Mouse (Mus musculus): ENCODE measurements at regions not wholly inside any gene's neighbourhood (a gene's known extent, or its start where the extent isn't known, plus 50 kb on each side); places are given as distances from the start of the nearest gene placed in this dataset.

DNA sequence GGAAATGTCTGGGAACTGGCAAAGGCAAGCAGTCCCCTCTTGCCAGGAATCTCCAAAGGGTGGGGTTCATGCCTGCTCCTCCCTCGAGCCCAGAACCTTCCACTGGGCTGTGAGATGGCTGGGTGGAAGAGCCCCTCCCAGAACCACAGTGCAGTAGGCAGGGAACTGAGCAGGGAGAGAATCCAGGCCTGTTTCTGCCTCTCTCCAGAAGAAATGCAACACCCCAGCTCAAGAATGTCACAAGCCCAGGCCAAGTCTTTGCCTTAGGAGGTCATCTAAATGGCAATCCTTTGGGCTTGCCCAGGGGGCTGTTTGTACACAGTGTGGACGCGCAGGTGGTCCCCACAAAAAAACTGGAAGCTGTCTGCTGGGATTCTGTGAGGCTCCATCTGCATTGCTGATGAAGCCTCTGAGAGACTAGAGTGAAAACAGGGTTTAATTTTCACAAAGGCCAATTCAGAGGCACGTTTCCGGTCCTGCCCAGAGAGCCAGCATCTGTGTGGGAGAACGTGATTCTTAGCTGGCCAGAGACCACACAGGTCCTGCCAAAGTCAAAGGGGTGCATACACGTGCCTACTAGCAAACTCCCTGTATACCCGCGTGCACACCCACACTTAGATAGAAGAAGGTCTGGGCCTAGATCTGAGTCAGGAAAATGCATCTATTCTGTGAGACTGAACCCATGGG, 129.0 kb downstream of the Hmg20a start:
- ATAC-seq, result no peak

DNA sequence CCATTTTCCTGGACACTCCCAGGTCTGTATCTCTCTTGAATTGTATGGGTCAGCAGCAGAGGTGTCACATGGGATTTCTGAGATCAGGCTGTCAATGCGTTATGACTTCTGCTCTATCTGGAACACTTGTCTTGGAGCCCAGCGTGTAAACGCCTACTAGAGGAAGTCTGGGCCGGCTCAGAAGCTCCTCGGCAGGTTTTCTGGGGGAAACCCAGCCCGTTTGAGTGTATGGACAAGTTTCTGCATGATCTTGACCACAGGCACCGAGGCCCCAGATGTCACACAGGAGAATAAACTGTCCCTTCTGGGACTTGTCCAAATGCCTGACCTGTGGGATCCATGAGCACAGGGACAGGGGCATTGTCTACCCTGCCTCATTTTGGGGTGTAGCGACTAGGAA, 131.4 kb downstream of the Hmg20a start:
- no peak for ATAC-seq

DNA sequence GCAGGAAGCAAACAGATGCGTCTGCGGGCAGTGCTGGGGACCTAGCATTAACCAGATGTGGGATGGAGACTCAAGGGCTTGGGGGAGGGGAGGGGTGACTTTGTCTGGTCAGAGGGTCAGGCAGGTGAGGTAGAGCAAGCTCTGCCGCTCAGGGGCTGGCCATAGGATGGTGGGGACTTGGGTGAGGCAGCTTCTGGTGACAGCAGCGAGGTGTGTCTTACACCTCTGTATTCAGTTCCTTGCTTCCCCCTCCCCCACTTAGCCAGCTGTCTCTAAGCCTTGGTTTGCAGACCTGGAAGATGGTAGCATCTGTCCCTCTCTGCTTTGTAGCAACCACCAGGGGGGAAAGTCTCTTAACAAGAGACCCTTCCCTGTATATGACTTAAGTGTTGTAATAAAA, 131.8 kb downstream of the Hmg20a start:
- ATAC-seq, result no peak

DNA sequence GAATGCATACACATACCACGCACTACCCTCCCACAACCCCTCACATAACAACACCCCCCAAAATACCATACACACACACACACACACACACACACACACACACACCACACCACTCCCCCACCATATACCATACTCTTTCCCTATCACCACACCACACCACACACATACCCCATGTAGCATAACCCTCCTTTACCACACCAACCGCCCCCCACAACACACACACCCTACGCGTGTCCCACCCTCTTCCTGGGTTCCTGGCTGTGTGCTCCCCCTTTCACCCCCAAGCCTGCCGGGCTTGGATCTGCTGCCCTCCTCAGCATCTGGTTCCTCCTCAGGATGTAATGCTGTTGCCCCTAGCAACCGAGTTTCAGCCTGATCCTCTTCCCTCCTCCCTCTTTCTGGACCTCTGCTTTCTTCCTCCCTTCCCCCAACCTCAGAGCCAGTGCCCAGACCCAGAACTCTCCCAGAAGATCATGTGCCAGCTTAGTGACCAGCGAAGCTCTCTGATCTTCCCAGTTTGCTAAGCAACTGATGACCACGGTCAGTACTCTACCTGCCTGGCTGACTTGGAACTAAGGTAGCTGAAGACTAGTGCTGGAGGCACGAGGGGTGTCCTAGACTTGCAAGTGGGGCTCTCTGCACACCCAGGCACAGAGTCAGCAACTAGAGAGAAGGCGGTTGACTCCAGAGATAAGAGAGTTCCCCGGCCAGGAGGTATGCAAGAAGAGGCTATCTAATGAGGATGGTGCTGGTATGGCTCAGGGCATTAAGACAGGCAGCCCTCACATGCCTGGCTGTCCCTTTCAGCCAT, 133.2 kb downstream of the Hmg20a start:
- ATAC-seq, result no peak

DNA sequence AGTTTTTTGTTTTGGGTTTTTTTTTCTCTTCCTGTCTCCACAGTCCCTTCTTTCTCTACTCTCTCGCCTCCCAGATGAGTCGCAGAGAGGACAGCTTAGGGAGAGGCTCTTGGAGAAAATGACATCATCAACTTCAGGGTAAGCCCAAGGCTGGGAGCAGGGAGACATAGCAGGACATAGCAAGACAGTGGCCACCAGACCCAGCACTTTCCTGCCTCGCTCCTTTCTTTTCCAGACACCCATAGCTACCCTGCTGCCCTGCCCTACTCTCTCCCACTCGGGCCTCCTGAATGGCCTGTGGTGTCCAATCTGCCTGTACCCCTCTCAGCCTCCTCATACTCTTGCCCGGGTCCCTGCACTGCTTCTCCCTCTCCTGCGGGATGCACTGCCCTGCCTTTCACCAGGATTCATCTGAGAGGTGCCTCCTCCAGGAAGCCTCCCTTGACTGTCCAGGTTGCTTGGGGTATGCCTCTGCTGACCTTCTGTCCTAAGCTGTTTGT, 133.8 kb downstream of the Hmg20a start:
- ATAC-seq, result no peak

DNA sequence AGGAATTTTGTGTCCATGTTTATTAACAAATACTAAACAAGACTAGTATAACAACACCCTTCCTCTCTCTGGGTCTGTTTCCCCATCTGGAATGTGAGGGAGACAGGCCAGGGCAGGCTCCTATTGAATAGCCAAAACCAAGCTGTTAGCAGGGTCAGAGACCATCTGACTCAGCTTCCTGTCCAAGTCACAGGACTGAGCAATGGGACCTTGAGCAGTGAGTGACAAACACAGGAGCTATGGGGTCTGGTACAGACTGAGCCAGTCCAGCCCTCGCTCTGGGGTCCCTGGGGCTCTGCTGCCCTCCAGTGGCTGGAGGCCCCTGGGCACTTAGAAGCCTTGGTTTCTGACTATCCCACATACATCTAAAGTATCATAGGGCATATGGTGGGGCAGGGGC, 134.4 kb downstream of the Hmg20a start:
- ATAC-seq, result peak; percentile 51

DNA sequence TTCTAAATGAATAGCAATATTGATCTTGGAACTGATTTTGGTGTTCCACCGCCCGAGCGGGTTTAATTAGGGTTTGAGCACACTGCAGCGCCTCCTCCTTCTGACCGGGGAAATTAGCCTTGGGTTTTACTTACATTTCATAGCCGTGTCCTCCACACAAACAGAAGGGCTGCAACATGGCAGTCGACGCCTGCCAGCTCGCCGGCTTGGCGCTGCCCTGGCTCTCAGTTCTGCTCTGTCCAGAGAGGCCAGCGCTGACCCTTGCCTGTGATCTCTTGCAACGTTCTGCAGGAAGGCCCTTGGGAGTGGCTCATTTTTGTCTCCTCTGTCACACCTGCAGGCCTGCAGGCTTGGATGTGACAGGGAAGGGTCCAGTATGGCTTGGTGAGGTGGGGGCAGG, 135.2 kb downstream of the Hmg20a start:
- no peak for ATAC-seq

DNA sequence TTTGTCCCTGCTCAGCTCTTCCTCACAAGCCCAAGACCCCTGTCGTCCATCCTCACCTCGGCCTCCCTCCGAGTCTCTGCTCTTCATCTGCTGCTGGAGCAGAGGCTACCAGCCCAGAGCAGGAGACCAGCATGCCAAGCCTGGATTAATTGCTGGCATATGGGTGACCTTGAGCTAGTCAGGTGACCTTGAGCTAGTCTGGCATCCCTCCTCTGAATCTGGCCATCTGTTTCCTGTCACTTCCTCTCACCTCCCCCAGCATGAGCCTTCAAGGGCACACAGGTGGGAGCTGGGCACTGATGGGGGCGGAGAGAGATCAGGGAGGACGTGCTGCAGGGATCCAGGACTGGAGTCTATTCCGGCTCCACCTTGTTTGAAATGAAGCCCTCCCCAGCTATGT, 135.7 kb downstream of the Hmg20a start:
- ATAC-seq, result no peak

DNA sequence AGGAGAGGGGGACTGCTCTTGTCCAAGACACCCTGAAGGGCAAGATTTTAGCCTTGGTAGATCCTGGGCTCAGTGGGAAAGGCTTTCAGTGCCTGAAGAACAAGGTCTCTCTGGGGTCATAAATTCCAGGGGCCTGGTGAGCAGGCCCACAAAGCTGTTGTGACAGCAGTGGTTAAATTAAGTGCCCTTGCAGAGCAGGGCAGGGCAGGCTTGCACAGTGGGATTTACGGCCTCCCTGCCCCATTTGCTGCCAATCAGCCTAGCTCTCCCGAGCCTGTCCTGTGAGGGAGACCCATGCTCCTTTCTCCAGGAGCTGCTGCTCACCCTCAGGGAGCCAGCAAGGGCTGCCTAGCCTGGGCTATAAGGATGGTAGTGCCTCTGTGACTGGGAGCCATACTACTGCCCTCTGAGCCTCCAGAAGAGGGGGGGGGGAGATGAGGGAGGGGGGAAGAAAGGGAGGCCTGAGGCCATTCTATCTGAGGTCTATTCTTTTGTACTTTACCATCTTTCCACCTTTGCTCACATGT, 141.3 kb downstream of the Hmg20a start:
- no peak for ATAC-seq

DNA sequence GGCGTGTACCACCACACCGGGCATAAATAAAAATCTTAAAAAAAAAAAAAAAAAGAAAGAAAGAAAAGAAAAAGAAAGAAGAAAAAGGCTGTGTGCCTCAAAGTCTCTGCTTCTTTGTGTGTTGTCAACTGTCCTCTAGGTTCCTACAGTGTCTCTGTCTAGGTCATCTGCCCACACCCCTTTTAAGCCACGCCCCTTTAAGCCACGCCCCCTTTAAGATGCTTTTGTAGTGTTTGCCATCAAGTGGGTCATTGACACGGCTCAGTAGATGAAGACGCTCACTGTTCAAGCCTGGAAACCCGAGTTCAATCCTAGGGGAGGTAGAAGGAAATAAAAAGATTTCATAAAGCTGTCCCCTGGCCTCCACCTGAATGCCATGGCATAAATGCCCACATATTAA, 144.0 kb downstream of the Hmg20a start:
- no peak for ATAC-seq

DNA sequence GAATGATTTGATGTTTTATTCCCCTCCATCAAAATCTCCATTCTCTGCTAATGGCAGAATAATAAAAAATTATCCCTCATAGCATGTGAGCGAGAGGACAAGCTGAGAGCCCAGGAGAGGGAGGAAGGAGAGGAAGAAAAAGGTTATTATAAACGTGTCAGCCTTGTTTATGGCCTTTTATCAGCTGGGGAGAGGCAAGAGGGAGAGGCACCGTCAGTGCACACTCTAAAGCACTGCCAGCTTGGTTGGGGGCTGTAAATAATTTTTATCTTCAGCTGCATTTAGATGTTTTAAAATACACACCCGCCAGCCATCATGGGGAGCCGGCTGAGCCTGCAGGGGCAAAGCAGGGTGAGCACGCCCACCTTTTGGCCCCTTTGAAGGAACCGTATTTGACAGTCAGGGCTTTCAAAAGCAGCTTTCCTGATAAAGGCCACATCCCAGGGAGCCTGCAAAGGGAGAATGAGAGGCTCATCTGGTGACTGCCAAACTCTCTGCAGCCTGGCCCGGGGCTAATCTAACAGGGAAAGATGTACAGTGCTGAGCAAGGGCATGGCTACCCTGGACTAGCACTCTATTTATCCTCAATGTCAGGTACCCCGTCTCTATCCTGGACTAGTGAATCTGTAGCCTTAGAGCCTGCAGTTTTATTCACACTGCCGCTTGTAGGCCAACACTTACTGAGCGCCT, 145.8 kb downstream of the Hmg20a start:
- no peak for ATAC-seq

Measured in CD4-positive, CD25-positive, alpha-beta regulatory T cell, adult 4 months (primary cell).